Comparison of ENCODE assay signal across 21 mouse cellular contexts in genomic region chr17:10360738-10361137, GRCm38 (mm10). TPM values are rescaled to one million over a fixed set of nuclear protein-coding genes. Genes with fewer than 3 reads are reported as not detected.
DNase-seq lines count a peak whose midpoint lies in the region; ATAC-seq and TF ChIP-seq lines count a peak whose summit lies in the region.
"Had no signal": no experiment of that assay in that cellular context is flagged by ENCODE, and none has a peak within 500 bp of the region (broad histone marks: within the 10 kb centered on the region; RNA-seq: fewer than 3 reads in every experiment).

No protein-coding gene starts in this region.

- TF ChIP-seq EP300 in heart, adult 2 months (IDR thresholded peaks at IDR 0.05; ENCODE audit: insufficient read depth, low read depth, low read length) = no peak

- H3K4me3 ChIP-seq in heart, adult 2 months = no peak overlapping the region
- no peak overlapping the region for H3K4me3 ChIP-seq in kidney, postnatal 0 days (replicated peaks; ENCODE audit: low read depth, low read length)
- no peak overlapping the region for H3K4me3 ChIP-seq in midbrain, postnatal 0 days (ENCODE audit: low read depth, low read length)
- H3K4me3 ChIP-seq in midbrain, embryonic 16.5 days (ENCODE audit: low read depth, low read length) = no peak overlapping the region
- H3K4me3 ChIP-seq: embryonic facial prominence, embryonic 12.5 days; hindbrain, embryonic 10.5 days; limb, embryonic 10.5 days; liver, embryonic 12.5 days; midbrain, embryonic 15.5 days; neural tube, embryonic 12.5 days had no signal

- H3K27me3 ChIP-seq in heart, adult 2 months (ENCODE audit: control insufficient read depth, insufficient read depth, low read length) = no peaks in the 10 kb centered on the region
- H3K27me3 ChIP-seq in kidney, postnatal 0 days (ENCODE audit: insufficient read depth, low read length) = no peaks in the 10 kb centered on the region
- no peaks in the 10 kb centered on the region for H3K27me3 ChIP-seq in midbrain, postnatal 0 days (ENCODE audit: insufficient read depth, low read length)
- no peaks in the 10 kb centered on the region for H3K27me3 ChIP-seq in midbrain, embryonic 16.5 days (ENCODE audit: control insufficient read depth, insufficient read depth, low read depth, low read length)
- H3K27me3 ChIP-seq: embryonic facial prominence, embryonic 12.5 days; midbrain, embryonic 15.5 days; neural tube, embryonic 12.5 days had no signal

- peak in 1 of 2 experiments; percentile 32 for DNase-seq in heart, adult 2 months
- no peak for DNase-seq in heart, postnatal 4 days
- peak; percentile 27 for DNase-seq in kidney, postnatal 0 days (ENCODE audit: low spot score)
- DNase-seq in kidney, adult 9 months = no peak
- peak; percentile 49 for DNase-seq in midbrain, postnatal 0 days (ENCODE audit: low spot score)
- DNase-seq in adrenal gland, adult 2 months = no peak
- DNase-seq: adrenal gland, postnatal 36 days; B cell, adult 2 months; cerebellum, adult 8-10 months; gastrocnemius, postnatal 14 days; lung, postnatal 10 days; right cerebral cortex, postnatal 25 days had no signal

- TF ChIP-seq POLR2A in heart, adult 2 months (IDR thresholded peaks at IDR 0.05; ENCODE audit: insufficient read depth, low read depth, low read length) = no peak

- H3K36me3 ChIP-seq in heart, adult 2 months (ENCODE audit: control insufficient read depth, insufficient read depth, low read length) = no peaks in the 10 kb centered on the region
- H3K36me3 ChIP-seq in kidney, postnatal 0 days (ENCODE audit: insufficient read depth, low read length) = no peaks in the 10 kb centered on the region
- H3K36me3 ChIP-seq in midbrain, postnatal 0 days (ENCODE audit: insufficient read depth, low read length) = no peaks in the 10 kb centered on the region
- H3K36me3 ChIP-seq in midbrain, embryonic 16.5 days (ENCODE audit: control insufficient read depth, insufficient read depth, low read length) = no peaks in the 10 kb centered on the region
- H3K36me3 ChIP-seq: embryonic facial prominence, embryonic 12.5 days; hindbrain, embryonic 10.5 days; limb, embryonic 10.5 days; liver, embryonic 12.5 days; midbrain, embryonic 15.5 days; neural tube, embryonic 12.5 days had no signal

- peak overlapping the region; percentile 84 for H3K27ac ChIP-seq in heart, adult 2 months
- 0 out of 2 replicates have a peak overlapping the region, but pooled peaks have one; percentile 25 for H3K27ac ChIP-seq in kidney, postnatal 0 days
- no peak overlapping the region for H3K27ac ChIP-seq in midbrain, postnatal 0 days (ENCODE audit: low read depth, low read length)
- no peak overlapping the region for H3K27ac ChIP-seq in midbrain, embryonic 16.5 days (ENCODE audit: low read length)
- H3K27ac ChIP-seq: embryonic facial prominence, embryonic 12.5 days; hindbrain, embryonic 10.5 days; limb, embryonic 10.5 days; liver, embryonic 12.5 days; midbrain, embryonic 15.5 days; neural tube, embryonic 12.5 days had no signal

- 69% methylated on average over 4 of the region's 4 CpGs for WGBS in heart, adult 2 months
- 62% methylated on average over 4 of the region's 4 CpGs for WGBS in kidney, postnatal 0 days
- 63% methylated on average over 4 of the region's 4 CpGs for WGBS in midbrain, postnatal 0 days
- WGBS in midbrain, embryonic 16.5 days = 61% methylated on average over 4 of the region's 4 CpGs

- peaks cover 15% of the 10 kb centered on the region for H3K4me1 ChIP-seq in heart, adult 2 months (ENCODE audit: control insufficient read depth, insufficient read depth, low read length)
- no peaks in the 10 kb centered on the region for H3K4me1 ChIP-seq in kidney, postnatal 0 days (replicated peaks; ENCODE audit: insufficient read depth, low read length)
- no peaks in the 10 kb centered on the region for H3K4me1 ChIP-seq in midbrain, postnatal 0 days (ENCODE audit: insufficient read depth, low read length)
- peaks cover 6% of the 10 kb centered on the region; the same call in 1 of the 2 replicates for H3K4me1 ChIP-seq in midbrain, embryonic 16.5 days (ENCODE audit: control insufficient read depth, insufficient read depth, low read length)

- H3K9ac ChIP-seq in heart, adult 2 months (ENCODE audit: low read depth, low read length) = peak overlapping the region; percentile 50; the same call in 1 of the 2 replicates
- no peak overlapping the region for H3K9ac ChIP-seq in kidney, postnatal 0 days (ENCODE audit: low read depth, low read length)
- no peak overlapping the region for H3K9ac ChIP-seq in midbrain, postnatal 0 days (replicated peaks; ENCODE audit: low read length, poor library complexity, severe bottlenecking)
- H3K9ac ChIP-seq in midbrain, embryonic 16.5 days (ENCODE audit: low read depth, low read length) = no peak overlapping the region
- H3K9ac ChIP-seq: embryonic facial prominence, embryonic 12.5 days; liver, embryonic 12.5 days; midbrain, embryonic 15.5 days; neural tube, embryonic 12.5 days had no signal

- no peaks in the 10 kb centered on the region for H3K9me3 ChIP-seq in kidney, postnatal 0 days (replicated peaks; ENCODE audit: low read length)
- H3K9me3 ChIP-seq in midbrain, postnatal 0 days (ENCODE audit: low read length) = no peaks in the 10 kb centered on the region
- H3K9me3 ChIP-seq in midbrain, embryonic 16.5 days (replicated peaks; ENCODE audit: control insufficient read depth, low read length, poor library complexity, severe bottlenecking) = no peaks in the 10 kb centered on the region
- H3K9me3 ChIP-seq: embryonic facial prominence, embryonic 12.5 days; hindbrain, embryonic 10.5 days; limb, embryonic 10.5 days; liver, embryonic 12.5 days; midbrain, embryonic 15.5 days; neural tube, embryonic 12.5 days had no signal

- TF ChIP-seq CTCF in heart, adult 2 months (IDR thresholded peaks at IDR 0.05) = no peak
- no peak for TF ChIP-seq CTCF in kidney, postnatal 0 days (IDR thresholded peaks at IDR 0.05; ENCODE audit: low read depth)
- TF ChIP-seq CTCF in midbrain, postnatal 0 days (IDR thresholded peaks at IDR 0.05) = no peak

- no peak for ATAC-seq in kidney, postnatal 0 days (replicated peaks; ENCODE audit: low FRiP score, low read depth)
- no peak for ATAC-seq in midbrain, postnatal 0 days (ENCODE audit: low FRiP score)
- ATAC-seq in midbrain, embryonic 16.5 days = no peak
- no peak for ATAC-seq in CD4-positive, CD25-positive, alpha-beta regulatory T cell, adult 4 months
- ATAC-seq: inflammation-experienced regulatory T-cells, adult 6 months; midbrain, embryonic 15.5 days had no signal

- H3K4me2 ChIP-seq in kidney, postnatal 0 days (ENCODE audit: low read length) = no peak overlapping the region
- H3K4me2 ChIP-seq in midbrain, postnatal 0 days (ENCODE audit: low read depth, low read length, poor library complexity, severe bottlenecking) = no peak overlapping the region
- no peak overlapping the region for H3K4me2 ChIP-seq in midbrain, embryonic 16.5 days (ENCODE audit: low read length)
- H3K4me2 ChIP-seq: embryonic facial prominence, embryonic 12.5 days; liver, embryonic 12.5 days; midbrain, embryonic 15.5 days; neural tube, embryonic 12.5 days had no signal

- intact Hi-C loops in heart, adult 2 months (cut with DNase I) = no loop called here

- H3K79me2 ChIP-seq in heart, adult 2 months (replicated peaks; ENCODE audit: control insufficient read depth, insufficient read depth, low read length) = no peaks in the 10 kb centered on the region

RNA-seq across cellular contexts. Expression of gene Qk, which starts 41.1 kb away (rescaled TPM):
- 100 to 1,000 TPM; 469 to 514 TPM for total RNA-seq in heart, adult 2 months (2021)
- polyA plus RNA-seq in heart, adult 2 months (2012; rRNA removed) = 342 and 549 TPM in 2 replicates
- total RNA-seq in heart, postnatal 4 days (2021) = 100 to 1,000 TPM; 588 to 671 TPM
- 30.3 and 32.4 TPM in 2 replicates for polyA plus RNA-seq in kidney, postnatal 0 days (2015; fragmentation: Nextera tagmentation; extraction: Ambion mirVana)
- total RNA-seq in midbrain, postnatal 0 days (2014; rRNA removed) = 293 and 297 TPM in 2 replicates
- 43.3 and 47.4 TPM in 2 replicates for polyA plus RNA-seq in midbrain, postnatal 0 days (2015; fragmentation: Nextera tagmentation; extraction: Ambion mirVana)
- polyA plus RNA-seq in midbrain, embryonic 16.5 days (2015; fragmentation: Nextera tagmentation; extraction: Ambion mirVana) = 36.7 and 41.2 TPM in 2 replicates
- polyA plus RNA-seq in CD4-positive, CD25-positive, alpha-beta regulatory T cell, adult 4 months (2017; shearing (Covaris generic)) = 10 to 100 TPM in 1 of 2 experiments, 1 to 10 TPM in 1; 9.8 to 16.3 TPM
- 100 to 1,000 TPM; 221 to 236 TPM for total RNA-seq in adrenal gland, adult 2 months (2021)
- polyA plus RNA-seq in adrenal gland, adult 2 months (2012; rRNA removed) = 61.6 and 97.6 TPM in 2 replicates

Comparison
In these comparisons a context has a peak if more than half of its experiments do, and no peak if none do; other contexts are left out.
1. DNase-seq: peak in kidney, postnatal 0 days (single experiment) and midbrain, postnatal 0 days (single experiment); none in heart, postnatal 4 days (single experiment), kidney, adult 9 months (single experiment) and adrenal gland, adult 2 months (single experiment).
2. H3K27ac ChIP-seq: peak in heart, adult 2 months (single experiment) and kidney, postnatal 0 days (single experiment); none in midbrain, postnatal 0 days (single experiment) and midbrain, embryonic 16.5 days (single experiment).